Comparison of ENCODE assay signal across 13 mouse cellular contexts in the genomic region with DNA sequence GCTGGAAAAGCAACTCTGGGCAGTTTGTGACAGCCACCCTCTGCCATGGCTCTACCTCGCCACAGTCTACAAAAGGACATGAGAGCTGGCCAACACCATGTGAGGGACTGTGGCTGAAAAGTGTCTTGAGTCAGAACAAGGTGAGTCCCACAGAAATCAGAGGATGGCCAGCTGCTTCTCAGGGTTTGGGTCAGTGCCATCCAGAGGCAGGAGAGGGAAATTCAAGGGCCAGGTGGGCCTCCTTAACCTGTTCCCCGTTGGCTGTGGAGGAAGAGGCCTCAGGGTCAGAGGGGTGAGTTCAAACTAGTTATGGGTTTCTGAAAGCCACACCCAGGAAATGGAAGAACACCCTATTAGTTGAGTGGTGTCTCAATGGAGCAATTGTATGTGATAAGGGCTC.
"Had no signal": no experiment of that assay in that cellular context is flagged by ENCODE, and none has a peak within 500 bp of the region (broad histone marks: within the 10 kb centered on the region; RNA-seq: fewer than 3 reads in every experiment).

No protein-coding gene starts in this region.

- H3K9me3 ChIP-seq: limb, embryonic 13.5 days; midbrain, embryonic 12.5 days; neural tube, embryonic 13.5 days had no signal

- H3K4me3 ChIP-seq: limb, embryonic 13.5 days; midbrain, embryonic 12.5 days; neural tube, embryonic 13.5 days had no signal

- H3K9ac ChIP-seq: limb, embryonic 13.5 days; liver, embryonic 14.5 days; midbrain, embryonic 12.5 days; neural tube, embryonic 13.5 days had no signal

- ATAC-seq: midbrain, embryonic 16.5 days had no signal

- H3K27me3 ChIP-seq: limb, embryonic 13.5 days; midbrain, embryonic 12.5 days; neural tube, embryonic 13.5 days had no signal

- H3K4me2 ChIP-seq: limb, embryonic 13.5 days; midbrain, embryonic 12.5 days; neural tube, embryonic 13.5 days had no signal

- H3K27ac ChIP-seq: limb, embryonic 13.5 days; liver, embryonic 14.5 days; midbrain, embryonic 12.5 days; neural tube, embryonic 13.5 days had no signal

- DNase-seq: kidney, postnatal 25 days; layer of hippocampus, adult 9-11 months; layer of hippocampus, postnatal 36 days; lung, adult 18-20 months; right cerebral cortex, postnatal 4 days; spleen, adult 18-20 months; thymus, adult 18-20 months; thymus, postnatal 25 days had no signal

- H3K4me1 ChIP-seq: limb, embryonic 13.5 days; midbrain, embryonic 12.5 days; neural tube, embryonic 13.5 days had no signal
